Mouse (Mus musculus): ENCODE measurements at regions not wholly inside any gene's neighbourhood (a gene's known extent, or its start where the extent isn't known, plus 50 kb on each side); places are given as distances from the start of the nearest gene placed in this dataset.

- no peak for DNase-seq (ENCODE audit: low spot score in 2 of 2)
Observed at GRCm38 (mm10) chr1:72046072-72046471, 166.0 kb downstream of the Mreg start.

GRCm38 (mm10) chr1:72038518-72038917 is 173.6 kb downstream of the Mreg start:
- no peak for DNase-seq (ENCODE audit: low spot score in 2 of 2)

- no peak for DNase-seq (ENCODE audit: low spot score in 2 of 2)
Observed at GRCm38 (mm10) chr1:72036600-72036999, 175.5 kb downstream of the Mreg start.

DNA sequence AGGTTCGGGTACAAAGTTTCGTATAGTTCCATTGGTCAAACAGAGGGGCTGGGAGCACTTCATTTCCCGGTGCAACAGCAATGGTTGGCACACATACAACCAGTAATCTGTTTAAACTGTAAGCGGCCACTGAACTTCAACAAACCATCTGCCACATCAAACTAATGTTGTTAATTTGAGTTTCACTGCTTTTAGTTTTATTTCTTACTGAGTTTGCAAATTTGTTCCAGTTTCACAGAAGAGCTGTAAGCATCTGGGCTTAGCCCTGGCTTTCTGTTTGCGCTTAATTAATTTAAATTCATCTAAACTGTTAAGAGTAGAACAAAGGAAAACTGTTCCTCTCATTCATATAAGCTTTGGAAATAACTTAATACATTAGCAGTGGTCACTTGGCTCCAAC is 176.0 kb downstream of the Mreg start:
- no peak for DNase-seq (ENCODE audit: low spot score in 2 of 2)

DNA sequence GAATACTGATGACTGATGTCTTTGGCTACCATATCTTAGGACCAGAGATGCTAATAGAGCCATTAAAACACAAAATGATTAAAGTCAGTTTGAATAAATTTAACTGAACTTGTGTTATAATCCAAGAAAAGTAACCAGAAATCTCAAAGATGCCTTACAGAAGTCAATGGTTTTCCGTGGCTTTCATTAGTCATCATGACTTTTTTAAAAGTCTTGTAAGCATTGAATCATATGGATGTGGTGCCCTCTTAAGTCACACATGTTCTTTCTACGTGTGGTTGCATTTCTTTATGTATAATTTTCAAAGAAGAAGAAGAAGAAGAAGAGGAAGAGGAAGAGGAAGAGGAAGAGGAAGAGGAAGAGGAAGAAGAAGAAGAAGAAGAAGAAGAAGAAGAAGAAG is 178.2 kb downstream of the Mreg start:
- no peak for DNase-seq (ENCODE audit: low spot score in 2 of 2)

DNA sequence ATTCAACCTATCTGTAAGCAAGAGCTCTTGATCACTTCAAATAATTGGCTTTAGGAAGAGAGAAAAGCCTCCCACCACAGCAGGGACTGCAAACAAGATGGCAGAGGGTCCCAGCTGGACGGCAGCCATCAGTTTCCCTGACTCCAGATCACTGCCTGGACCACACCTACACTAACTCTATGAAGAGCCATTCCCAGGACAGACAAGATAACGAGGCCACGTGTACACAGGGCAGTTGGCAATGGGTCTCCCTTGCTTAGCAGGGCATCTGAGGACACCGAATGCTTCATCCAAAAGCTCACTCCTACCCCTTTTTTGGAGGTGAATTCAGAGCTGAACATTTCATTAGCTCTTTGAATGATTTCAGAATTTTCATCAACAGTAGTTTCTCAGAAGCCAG is 179.9 kb downstream of the Mreg start:
- DNase-seq (ENCODE audit: low spot score in 2 of 2): peak in 1 of 2 experiments; percentile 11

DNA sequence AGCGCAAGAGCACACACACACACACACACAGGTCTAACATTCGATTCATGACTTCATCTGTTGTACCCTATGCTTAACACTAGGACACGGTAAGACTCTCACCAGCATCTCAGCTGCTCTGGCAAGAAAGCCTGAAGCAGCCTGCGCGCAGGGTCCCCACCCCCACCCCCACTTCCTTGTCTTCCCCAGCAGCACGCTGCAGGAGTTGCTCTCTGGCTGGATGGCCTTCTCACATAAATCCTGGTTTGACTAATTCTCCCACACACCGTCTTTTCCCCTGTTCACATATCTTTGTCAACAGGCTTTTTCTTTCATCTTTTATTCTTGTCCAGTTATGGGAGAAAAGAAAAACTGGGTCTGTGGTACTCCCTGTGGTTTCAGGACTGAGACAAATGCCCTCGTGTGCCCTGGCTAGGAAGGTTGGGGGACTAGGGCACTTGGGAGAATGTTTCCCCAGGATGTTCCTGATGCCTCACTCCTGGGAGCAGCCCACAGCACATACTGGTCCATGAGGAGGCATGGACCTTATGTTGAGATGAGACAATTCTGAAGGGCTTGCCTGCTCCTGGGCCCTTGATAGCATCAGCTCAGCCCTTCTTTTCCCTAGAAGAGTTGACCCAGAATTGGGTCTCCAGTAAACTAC is 181.2 kb downstream of the Mreg start:
- no peak for DNase-seq (ENCODE audit: low spot score in 2 of 2)

DNA sequence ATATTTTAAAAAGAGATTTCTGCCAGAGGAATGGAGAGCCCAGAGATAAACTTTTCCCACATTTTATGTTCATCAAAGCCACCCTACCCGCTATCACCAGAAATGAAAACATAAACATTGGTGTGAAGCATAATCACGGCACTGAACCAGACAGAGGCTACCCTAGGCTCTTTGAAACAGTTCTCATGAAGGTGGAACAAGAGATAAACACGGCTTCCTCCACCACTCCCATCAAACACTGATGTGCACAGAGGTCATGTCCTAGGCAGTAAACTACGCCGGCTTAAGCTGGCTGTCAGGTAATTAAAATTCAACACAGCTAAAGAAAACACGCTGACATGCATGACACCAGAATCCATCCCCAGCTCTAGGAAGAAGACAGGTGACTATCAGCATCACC is 182.5 kb downstream of the Mreg start:
- no peak for DNase-seq (ENCODE audit: low spot score in 2 of 2)

DNA sequence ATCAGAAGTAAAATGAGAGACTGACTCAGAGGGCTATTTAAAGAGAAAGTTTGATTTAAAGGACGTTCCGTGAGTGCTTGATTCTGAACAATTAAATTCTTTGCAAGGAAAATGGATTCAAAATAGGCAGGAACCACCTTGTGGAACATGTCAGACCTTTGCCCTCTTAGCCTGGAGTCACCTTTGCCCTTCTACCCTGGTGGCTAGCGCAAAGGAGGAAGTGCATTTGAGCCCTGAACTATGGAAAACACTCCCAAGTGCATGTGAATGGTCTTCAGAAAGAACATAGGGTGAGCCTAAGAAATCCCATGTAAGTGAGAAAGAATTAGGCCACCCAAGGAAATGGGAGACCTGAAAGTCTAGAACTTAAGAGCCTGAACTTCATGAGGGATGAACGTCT is 185.2 kb downstream of the Mreg start:
- no peak for DNase-seq (ENCODE audit: low spot score in 2 of 2)

DNA sequence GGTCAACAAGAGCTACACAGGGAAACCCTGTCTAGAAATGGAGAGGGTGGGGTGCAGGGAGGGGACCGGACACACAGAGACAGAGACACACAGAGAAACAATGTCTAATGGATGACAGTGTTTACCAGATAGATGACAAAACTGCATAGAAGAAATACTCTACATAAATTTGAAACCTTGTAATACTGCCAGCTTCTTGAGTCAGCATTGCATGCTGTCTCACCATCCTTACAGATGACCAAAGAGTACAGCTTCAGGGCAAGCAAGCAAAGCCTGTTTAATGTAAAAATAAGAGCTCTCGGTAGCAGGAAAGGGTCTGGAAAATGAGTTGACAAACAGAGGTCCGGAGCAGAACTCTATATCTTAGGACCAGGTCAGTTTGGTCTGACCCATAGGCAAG is 189.5 kb downstream of the Mreg start:
- DNase-seq (ENCODE audit: low spot score in 2 of 2): no peak

DNA sequence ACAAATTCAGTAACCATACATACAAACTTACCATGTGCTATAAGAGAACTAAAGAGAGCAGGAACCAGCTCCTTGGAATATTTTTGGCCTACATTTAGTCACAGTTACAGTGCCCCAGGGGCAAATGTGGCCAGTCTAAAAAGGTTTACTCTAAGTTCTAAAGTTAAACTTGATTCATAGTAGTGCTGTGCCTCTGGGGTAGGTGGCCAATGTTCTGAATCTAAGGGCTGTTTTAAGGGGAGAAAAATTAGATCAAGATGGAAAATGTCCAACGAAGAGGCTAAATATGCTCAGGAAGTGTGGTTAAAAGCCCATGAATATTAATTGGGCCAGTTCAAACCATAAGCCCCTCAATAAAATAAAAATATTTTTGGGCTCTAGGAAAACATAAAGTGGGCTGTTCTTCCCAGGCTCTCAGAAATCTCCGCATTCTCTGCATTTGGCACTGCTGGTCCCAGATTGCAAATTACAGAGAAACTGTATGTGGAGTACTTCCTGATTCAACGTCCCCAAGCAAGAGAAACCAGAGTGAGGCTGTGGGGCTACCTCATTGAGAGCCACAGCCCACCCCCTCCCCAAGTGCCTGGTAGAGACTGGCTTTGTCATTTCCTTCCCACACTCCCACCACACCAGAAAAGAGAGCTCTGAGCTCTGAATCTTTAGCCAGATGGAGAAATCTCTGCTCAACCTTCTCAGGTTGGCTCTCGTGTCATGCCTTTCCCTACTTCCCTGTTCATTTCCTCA is 193.5 kb downstream of the Mreg start:
- DNase-seq (ENCODE audit: low spot score in 2 of 2): no peak

DNA sequence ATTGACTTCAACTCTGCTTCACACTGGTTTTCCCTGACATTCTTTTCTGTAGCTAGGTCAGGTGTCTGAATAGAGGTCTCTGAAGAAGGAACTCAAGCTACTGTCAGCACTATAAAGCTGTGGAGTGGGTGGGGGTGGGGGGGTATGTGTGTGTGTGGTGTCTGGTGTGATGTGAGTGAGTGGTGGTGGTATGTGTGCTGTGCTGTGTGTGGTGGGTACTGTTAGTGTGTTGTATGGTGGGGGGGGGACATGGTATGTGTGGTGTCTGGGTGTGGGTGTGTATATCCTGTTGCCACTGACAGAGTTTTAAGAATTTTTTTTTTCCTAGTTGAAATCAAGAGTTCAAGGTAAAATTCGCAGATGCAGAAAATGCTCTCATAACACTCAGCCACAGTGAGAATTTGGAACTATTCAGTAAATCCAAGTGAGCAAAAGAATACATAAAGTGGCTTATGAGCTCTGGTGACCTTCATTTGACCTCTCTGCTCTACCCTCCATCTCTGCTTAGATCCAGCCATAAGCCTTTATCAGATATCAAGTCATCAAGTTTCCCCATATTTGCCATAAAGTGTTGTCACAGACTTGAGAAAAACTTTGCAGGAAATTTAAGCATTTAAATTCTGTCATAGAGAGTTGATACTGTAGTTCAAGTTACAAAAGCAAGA is 194.2 kb downstream of the Mreg start:
- no peak for DNase-seq (ENCODE audit: low spot score in 2 of 2)

GRCm38 (mm10) chr1:72015471-72015870 is 196.6 kb downstream of the Mreg start:
- no peak for DNase-seq (ENCODE audit: low spot score in 2 of 2)

GRCm38 (mm10) chr1:72014580-72014979 is 197.5 kb downstream of the Mreg start:
- peak; percentile 35 to 70 for DNase-seq (ENCODE audit: low spot score in 2 of 2)

GRCm38 (mm10) chr1:72013863-72014262 is 198.2 kb downstream of the Mreg start:
- peak; percentile 24 to 25 for DNase-seq (ENCODE audit: low spot score in 2 of 2)

DNA sequence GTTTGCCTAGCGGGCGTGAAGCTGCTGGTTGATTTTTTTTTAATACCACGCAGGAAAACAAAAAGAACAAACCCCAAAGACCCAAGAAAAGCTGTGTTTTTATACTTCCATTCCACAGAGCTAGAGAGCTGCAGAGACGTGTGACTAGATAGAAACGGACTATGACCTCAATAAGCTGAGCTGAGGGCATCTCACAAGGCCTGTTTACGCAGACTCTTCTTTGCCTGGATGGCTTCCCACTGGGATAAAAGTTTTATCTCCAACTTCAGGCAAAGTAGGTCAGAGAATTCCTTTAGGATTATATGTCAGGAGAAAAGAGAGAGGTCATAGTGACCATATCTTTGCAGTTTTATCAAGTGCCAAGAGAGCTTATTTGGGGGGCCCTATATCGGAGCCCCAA is 199.4 kb downstream of the Mreg start:
- no peak for DNase-seq (ENCODE audit: low spot score in 2 of 2)

DNA sequence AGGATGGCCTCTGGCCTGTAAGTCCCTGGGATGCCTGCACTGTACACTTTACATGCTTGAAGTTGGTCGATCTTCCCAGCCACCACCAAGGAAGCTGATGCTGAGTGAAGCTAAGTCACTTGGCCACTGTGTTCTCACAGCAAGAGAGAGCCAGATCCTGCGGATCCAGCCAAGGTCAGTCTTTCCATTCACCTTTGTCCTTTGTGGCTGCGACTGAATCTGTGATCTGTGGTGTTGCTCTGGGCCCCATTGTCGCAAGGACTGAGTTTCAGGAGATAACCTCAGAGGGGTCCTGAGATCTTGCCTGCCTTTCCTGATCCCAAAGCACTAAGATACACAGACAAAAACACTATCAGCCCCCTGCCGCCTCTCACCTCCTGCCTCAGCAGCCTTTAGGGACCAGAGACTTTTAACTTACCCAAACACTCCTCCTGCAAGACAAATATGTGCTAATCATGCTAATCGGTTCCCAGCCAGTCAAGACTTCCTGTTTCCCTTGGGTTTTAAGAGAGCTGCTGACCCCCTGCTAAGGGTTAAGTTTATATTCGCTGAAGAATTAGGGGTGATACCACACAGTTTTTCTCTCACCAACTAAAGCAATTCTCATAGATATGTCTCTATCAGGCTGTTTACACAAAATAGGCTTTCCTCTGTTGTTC is 202.7 kb downstream of the Mreg start:
- DNase-seq (ENCODE audit: low spot score in 2 of 2): no peak

DNA sequence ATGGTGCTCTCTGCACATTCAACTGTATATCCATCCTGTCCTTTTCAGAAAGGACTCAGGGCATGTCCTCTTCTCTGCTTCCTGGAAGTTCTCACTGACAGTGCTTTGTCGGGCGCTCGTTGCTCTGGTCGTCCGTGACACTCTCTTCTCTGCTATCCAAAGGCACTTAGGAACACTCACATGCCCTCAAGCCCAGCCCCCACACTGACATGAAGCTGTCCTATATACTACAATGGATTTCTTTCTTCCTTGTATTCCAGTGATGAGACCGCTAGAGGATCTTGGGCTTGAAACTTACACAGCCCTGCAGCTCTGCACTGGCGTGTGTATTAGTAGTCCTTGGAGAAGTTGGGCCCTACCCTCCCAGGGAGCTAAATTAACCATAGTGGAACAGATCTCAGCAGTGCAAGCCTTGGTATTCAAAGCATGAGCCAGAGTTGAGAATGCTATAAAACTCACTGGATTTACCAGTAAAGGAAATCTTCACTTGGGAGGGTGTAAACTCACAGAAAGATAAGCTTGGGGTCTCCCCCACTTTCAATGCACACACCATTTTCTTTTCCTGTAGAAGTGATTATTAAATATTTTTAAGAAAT is 205.3 kb downstream of the Mreg start:
- no peak for DNase-seq (ENCODE audit: low spot score in 2 of 2)

DNA sequence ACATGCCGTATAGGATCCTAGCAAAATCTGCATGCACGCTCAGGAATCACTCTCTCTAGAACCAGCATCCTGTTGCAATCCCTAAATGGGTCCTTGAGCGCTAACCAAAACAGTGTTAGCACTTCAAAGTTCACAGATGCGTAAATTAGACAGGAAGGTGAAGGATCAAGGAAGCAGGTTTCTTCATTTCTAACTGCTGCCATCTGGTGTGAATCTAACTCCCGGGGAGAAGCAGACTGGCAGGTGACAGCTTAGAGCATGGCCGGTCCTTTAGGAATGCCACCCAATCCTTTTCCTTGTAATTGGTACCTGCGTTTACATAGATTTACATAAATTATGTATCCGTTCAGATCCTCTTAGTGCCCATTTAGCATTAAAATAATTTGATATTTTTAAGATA is 206.2 kb downstream of the Mreg start:
- DNase-seq (ENCODE audit: low spot score in 2 of 2): no peak

DNA sequence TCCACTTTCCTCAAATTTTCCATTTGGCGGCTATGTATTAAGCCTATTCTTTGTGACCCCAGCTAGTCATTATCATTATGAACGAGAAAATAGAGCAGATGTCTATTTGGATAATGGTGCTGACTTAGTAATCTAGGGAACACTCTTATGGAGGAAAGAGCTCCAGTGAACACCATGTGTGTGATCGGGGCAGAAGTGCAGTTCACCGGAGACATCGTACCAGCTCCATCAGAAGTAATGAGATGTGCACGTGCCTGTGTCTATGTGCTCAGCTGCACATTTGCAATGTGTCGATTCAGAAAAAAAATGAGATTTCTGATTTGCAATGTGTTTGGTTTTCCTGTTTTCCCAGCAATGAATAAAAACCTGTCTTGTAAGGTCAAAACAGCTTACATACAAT is 206.6 kb downstream of the Mreg start:
- no peak for DNase-seq (ENCODE audit: low spot score in 2 of 2)

DNA sequence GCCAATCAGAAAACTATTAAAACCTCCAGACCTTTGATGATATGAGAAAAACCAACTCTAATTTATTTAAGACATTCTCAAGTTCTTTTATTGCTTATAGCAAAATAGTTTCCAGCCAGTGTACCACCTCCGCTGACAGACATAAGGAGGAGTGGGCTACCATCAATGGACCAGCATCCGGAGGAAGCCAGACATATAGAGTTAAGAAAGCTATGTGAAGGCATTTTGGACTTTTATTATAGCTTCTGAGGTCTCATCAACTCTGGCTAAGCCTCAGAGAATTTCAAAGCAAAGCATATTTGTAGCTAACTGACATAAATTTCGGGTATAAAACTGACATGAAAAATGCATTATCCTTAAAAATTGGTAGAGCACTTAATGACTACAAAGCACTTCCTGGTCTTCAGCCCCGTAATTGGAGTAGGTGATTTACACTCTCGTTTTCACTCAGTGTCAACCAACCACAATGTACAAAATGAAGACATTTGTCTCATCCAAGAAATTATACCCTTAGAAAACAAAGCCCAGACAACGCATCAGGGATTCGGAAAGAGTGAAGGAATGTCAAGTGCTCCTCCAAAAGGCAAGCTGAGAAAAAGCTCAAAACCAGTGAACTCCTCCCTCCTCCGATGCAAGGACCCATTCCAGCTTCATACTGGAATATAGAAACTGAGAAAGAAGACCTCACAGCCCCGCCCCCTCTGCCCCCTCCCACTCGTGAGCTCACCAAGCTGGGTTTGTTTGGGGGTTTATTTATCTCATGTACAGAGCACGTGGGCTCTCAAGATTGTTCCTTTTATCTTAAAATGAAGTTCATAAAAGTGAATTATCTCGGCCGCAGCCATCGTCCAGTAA is 208.5 kb downstream of the Mreg start:
- no peak for DNase-seq (ENCODE audit: low spot score in 2 of 2)

Measured in heart, adult 9 months (tissue).